Mouse (Mus musculus) gastrocnemius, adult 18-20 months (tissue): Measurements from ENCODE around the gene Ugt1a2. TPM values are rescaled to one million over a fixed set of nuclear protein-coding genes. Genes with fewer than 3 reads are reported as not detected.

Experiments
- DNase-seq: peaks from one replicate; pipeline ENCODE4 v3.0.0; 2021; ENCODE audit warnings: low spot score
- total RNA-seq, 2 experiments: library from RNA; stranded (reverse); gene quantifications; 2 replicates each; pipeline ENCODE4 v1.2.3; 2021

Gene Ugt1a2
- total RNA-seq, 2 experiments from 2014 or later, result 0.09 TPM; not detected in 1

GRCm38 (mm10) chr1:88233421-88234247 is 33.2 kb downstream of the Ugt1a2 start:
- no peak for DNase-seq

GRCm38 (mm10) chr1:88234248-88234610 is 33.8 kb downstream of the Ugt1a2 start:
- DNase-seq, result no peak

GRCm38 (mm10) chr1:88234646-88235045 is 34.2 kb downstream of the Ugt1a2 start:
- no peak for DNase-seq

GRCm38 (mm10) chr1:88235046-88235893 is 34.9 kb downstream of the Ugt1a2 start:
- no peak for DNase-seq

- no peak for DNase-seq
These were observed 35.6 kb downstream of the Ugt1a2 start for GRCm38 (mm10) chr1:88235894-88236415.

- no peak for DNase-seq
These were observed 36.9 kb downstream of the Ugt1a2 start for GRCm38 (mm10) chr1:88237311-88237710.

GRCm38 (mm10) chr1:88238771-88239170 is 38.4 kb downstream of the Ugt1a2 start:
- no peak for DNase-seq

GRCm38 (mm10) chr1:88240072-88240471 is 39.7 kb downstream of the Ugt1a2 start:
- no peak for DNase-seq

GRCm38 (mm10) chr1:88240579-88240978 is 40.2 kb downstream of the Ugt1a2 start:
- DNase-seq, result no peak

GRCm38 (mm10) chr1:88243861-88244260 is 43.5 kb downstream of the Ugt1a2 start:
- no peak for DNase-seq

GRCm38 (mm10) chr1:88245881-88246280 is 45.5 kb downstream of the Ugt1a2 start:
- DNase-seq, result no peak

GRCm38 (mm10) chr1:88246386-88246785 is 46.0 kb downstream of the Ugt1a2 start:
- DNase-seq, result no peak

GRCm38 (mm10) chr1:88247660-88248059 is 47.3 kb downstream of the Ugt1a2 start:
- DNase-seq, result no peak

- DNase-seq, result no peak
These were observed 48.3 kb downstream of the Ugt1a2 start for GRCm38 (mm10) chr1:88248658-88249057.

GRCm38 (mm10) chr1:88249596-88249995 is 49.2 kb downstream of the Ugt1a2 start:
- DNase-seq, result no peak

- DNase-seq, result no peak
These were observed 49.6 kb downstream of the Ugt1a2 start for GRCm38 (mm10) chr1:88250023-88250422.

GRCm38 (mm10) chr1:88253106-88253505 is 52.7 kb downstream of the Ugt1a2 start:
- no peak for DNase-seq

- no peak for DNase-seq
These were observed 53.1 kb downstream of the Ugt1a2 start for GRCm38 (mm10) chr1:88253540-88253939.

- no peak for DNase-seq
These were observed 54.5 kb downstream of the Ugt1a2 start for GRCm38 (mm10) chr1:88254793-88255465.

- no peak for DNase-seq
These were observed 55.1 kb downstream of the Ugt1a2 start for GRCm38 (mm10) chr1:88255466-88255857.

GRCm38 (mm10) chr1:88255989-88256754 is 55.8 kb downstream of the Ugt1a2 start:
- no peak for DNase-seq
